Mouse (Mus musculus) spleen, postnatal 36 days (tissue): Measurements from ENCODE around the gene En2.

Experiments used
- DNase-seq, 2 experiments: peaks; one replicate each; pipeline ENCODE4 v3.0.0; 2022; ENCODE audit warnings: low spot score in 2 of 2, mixed read lengths in 1 of 2

En2 gene

GRCm38 (mm10) chr5:28165358-28166255 lies at the start of gene En2:
Gene En2, plus strand, starts transcription at chr5:28165694.
- DNase-seq, result no peak

DNA sequence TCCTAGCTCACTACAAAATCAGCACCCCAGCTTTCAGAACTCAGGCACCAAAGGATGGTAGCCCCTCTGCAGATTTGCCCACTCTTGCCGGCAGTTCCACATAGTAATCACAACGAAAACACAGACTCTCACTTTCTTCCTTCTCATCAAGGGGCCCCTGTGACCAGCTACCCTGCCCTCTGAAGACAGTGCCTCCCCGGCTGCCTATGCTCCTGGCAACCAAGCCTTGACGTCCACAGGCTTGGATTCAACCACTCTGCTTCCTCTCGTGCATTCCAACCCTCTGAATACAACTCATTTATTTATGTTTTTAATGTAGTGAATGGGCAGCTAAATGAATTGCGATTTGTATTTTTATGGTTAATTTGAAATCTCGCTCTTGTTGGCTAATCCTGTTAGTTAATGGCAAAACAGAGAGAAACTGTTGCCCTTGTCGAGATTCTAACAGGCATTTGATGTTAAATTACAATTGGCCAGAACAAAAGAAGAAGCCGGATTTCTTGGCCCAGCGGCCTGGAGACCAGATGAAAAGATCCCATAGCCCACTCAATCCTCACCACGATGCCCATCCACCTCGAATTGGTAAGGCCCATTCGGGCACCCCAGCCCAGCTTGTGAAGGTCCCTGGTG lies 48.1 kb upstream of the En2 start:
- DNase-seq, result no peak

DNA sequence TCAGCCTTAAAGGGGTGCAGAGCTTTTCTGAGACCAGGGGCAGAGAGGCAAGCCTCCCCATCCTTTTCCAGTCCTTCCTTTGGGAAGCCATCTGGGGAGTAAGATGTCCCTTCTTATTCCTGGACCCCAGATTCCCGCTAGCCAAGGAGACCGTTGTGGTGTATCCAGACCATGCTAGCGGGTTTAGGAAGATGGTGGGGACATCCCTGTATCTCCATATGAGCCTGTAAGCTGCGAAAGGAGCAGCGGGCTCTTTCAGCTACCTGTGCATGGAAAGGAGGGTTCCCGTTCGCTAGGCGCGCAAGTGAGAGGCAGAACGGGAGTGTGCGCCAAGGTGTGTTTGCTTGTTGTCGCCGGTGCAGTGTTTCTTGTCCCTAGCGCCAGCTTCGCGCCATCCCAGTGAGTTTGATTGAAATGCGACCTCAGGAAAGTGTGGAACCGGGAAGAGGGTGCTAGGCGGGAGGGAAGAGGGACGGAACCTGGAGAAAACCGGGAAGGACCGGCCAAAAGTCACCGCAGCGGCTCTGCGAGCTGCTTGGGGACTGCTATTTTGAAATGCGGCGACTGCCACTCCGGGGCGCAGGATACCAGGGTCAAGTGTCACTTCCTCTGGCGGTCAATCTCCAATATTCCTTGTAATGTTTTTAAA lies 47.5 kb upstream of the En2 start:
- no peak for DNase-seq

DNA sequence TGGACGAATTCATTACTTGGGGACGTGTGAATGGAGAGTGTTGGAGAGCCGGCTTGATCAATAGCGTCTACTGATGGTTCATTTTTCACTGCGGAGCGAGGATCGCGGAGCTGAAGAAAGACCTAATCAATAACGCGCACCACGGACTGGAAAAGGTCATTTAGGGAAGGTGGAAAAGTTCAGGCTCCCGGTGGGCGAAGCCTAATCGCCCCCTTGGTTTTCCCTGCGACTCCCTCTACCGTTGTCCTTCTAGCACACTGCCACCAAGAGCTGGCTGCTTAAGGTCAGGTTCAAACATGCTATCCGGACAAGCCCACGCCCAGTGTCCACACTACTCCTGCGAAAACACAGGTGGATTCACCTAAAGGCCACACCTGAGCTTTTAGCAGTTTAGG lies 47.0 kb upstream of the En2 start:
- DNase-seq, result no peak

- DNase-seq, result no peak
These were observed 45.9 kb upstream of the En2 start for GRCm38 (mm10) chr5:28119576-28119975.

DNA sequence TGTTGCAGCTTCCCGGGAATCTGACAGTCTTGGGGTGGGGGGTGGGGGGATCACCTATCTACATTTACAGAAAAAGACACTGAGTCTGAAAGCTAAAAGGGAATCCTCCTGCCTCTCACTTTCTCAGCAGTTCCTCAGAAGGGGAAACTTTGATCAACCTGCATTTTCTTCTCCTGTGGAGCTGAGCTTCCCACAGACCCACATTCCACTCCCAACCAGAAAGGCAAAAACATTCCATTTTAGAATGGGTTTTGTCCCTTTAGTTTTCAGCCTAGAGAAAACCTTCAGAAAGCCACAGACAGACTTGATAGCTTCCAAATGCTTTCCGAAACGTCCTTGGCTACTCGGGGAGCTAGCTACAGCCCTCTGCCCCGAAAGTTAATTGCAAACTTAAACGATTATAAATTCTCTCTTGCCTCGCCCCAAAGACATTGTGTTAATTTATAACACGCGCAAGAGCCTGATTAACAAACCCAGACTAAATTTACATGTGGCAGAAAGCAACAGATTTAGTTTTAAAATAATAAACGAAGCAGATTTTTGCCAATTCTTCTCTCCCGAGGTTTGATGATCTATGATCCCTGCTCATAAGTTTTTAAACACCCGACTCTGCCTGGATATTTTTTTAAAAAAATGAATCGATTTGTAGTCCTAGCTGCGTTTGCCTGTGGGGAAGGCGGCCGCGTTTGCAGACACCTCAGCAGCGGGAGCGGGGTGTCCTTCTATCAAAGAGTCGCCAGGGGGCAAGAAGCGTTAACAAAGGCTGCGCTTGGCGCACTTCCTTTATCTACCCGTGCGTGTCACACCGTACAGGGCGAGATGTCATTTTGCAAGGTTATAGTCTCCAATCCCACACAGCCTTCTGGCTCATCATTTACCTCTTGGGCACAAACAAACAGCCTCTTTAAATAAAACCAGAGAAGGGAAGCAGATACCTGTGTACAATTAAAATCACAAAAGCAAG lies 42.7 kb upstream of the En2 start:
- DNase-seq, result peak; percentile 51 to 52

GRCm38 (mm10) chr5:28123455-28123825 lies 42.1 kb upstream of the En2 start:
- DNase-seq, result no peak

GRCm38 (mm10) chr5:28124321-28125230 lies 40.9 kb upstream of the En2 start:
- DNase-seq, result no peak

GRCm38 (mm10) chr5:28128851-28129250 lies 36.6 kb upstream of the En2 start:
- DNase-seq, result no peak

DNA sequence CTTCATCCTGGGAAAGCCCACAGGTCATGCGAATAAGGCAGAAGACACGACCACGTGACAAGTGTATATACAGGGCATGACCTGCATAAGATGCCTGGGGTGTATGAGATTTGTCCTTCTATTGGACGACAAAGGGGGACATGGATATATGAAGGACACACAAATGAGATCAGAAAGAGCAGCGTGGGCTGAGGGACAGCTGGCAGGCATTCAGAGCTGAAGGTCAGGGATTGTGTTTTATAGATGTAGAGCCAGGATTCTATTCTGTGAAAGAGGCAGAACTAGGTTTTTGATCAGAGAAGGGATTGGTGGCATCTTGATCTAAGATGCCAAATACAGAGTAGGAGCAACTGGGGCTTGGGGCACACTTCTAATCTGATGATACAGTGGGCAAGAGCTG lies 33.3 kb upstream of the En2 start:
- DNase-seq, result no peak

DNA sequence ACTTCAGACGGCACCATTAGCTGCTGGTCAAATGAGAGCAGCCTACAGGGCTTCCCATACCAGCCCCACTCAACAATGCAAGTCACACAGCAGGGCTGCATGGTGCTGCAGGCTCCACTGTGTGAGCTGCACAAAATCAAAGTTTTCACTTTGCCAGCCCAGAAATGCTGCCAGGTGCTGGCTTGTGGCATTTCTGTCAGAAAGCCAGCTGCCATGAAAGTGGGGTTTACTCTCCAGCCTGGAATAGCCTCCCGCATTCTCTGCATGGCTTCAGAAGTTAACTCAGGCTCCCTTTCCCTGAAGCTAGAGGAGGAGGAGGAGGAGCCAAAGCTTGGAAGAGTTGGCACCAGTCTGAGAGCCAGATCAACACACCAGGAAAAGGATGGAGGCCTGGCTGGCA lies 29.1 kb upstream of the En2 start:
- no peak for DNase-seq

DNA sequence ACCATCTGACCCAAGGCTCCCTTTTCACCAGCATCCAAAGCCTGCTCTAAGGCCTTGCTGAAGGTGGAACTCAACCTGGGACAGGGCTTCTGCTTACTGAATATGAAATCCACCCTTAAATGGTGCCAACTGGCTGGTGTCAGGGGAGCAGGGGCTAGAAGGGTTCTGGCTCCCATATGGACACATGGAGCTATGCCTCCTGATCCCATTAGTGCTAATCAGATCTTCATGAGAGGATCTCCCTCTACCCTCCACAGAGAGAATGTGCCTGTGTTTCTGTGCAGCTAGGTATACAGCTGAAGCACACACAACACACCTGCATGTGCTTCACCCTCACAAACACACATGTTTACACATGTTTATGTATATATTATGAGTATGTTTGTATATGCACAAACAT lies 20.9 kb upstream of the En2 start:
- no peak for DNase-seq

DNA sequence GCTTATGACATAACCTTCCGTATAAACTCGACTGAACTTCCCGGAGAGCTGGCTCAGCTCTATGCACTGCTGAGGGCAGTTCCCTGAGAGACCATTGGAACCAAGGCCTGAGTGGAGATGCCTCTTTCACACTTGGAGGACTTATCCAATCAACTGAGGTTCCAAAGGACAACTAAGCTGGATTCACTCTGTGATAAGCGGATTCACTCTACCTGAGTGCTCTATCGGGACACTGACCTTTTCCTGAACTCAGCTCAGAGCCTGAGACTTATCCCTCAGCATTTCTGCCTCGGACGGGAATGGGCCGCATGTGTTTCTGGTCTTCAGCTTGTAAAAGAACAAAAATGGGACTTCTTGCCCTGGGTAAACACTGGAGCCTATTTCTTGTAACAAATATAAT lies 19.5 kb upstream of the En2 start:
- no peak for DNase-seq

- no peak for DNase-seq
These were observed 17.0 kb upstream of the En2 start for GRCm38 (mm10) chr5:28148473-28148872.

- DNase-seq, result no peak
These were observed 16.1 kb upstream of the En2 start for GRCm38 (mm10) chr5:28149436-28149835.

DNA sequence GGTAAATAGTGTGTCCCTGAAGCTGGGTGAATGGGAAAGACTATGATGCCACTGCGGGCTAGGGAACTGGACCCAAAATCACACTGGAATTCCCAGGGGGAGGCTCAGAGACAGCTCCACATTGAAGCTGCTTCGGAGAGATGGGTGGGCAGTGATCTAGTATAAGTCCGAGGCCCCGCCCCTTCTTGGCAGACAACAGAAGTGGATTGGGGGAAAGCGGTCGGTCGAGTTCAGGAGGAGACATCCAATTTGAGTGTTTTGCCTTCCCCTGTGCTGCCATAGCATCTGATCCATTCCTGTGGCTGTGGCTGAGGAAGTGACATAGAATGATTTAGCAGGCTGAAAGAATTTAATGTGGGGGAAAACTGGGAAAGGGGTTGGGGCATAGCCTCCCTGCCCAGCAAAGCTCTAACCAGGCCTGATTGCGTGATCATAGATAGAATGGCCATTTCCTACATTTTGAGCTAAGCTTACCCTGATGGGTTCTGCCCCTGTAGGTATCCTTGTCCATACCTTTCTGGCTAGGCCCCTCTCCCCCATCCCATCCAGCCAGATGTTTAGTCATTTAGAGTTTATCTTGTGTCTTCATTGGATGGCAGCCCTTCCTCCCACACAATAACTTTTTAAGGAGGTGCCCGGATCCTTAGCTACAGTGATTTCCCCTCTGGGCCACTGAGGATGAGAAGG lies 8.3 kb upstream of the En2 start:
- no peak for DNase-seq

- DNase-seq, result no peak
These were observed 7.7 kb upstream of the En2 start for GRCm38 (mm10) chr5:28157781-28158180.

GRCm38 (mm10) chr5:28158308-28159071 lies 7.0 kb upstream of the En2 start:
- no peak for DNase-seq

- no peak for DNase-seq
These were observed 6.4 kb upstream of the En2 start for GRCm38 (mm10) chr5:28159072-28159458.
